Mouse (Mus musculus): ENCODE measurements around the gene G0s2. TPM values are rescaled to one million over a fixed set of nuclear protein-coding genes. Genes with fewer than 3 reads are reported as not detected.

G0s2 gene
- polyA plus RNA-seq, 1 experiment from 2014 or later, result 6.9 TPM

- Histone ChIP-seq H3K27me3 (ENCODE audit: control insufficient read depth, insufficient read depth, low read depth, low read length) (no peaks in the 10 kb centered on the region), H3K4me3 (ENCODE audit: low read depth, low read length) (no peak overlapping the region), H3K9me3 (replicated peaks; ENCODE audit: control insufficient read depth, low read length, poor library complexity, severe bottlenecking) (no peaks in the 10 kb centered on the region), H3K9ac (ENCODE audit: low read depth, low read length) (no peak overlapping the region), H3K4me2 (ENCODE audit: low read length) (no peak overlapping the region), H3K27ac (ENCODE audit: low read length) (no peak overlapping the region), H3K4me1 (ENCODE audit: control insufficient read depth, insufficient read depth, low read length) (no peaks in the 10 kb centered on the region), H3K36me3 (ENCODE audit: control insufficient read depth, insufficient read depth, low read length) (no peaks in the 10 kb centered on the region)
- WGBS, result 80% methylated on average over 4 of the region's 4 CpGs
- no peak for ATAC-seq
Measured at GRCm38 (mm10) chr1:193279492-193279891, 6.5 kb upstream of the G0s2 start.

- H3K4me3 ChIP-seq (ENCODE audit: low read depth, low read length), result no peak overlapping the region
- H3K9me3 ChIP-seq (replicated peaks; ENCODE audit: control insufficient read depth, low read length, poor library complexity, severe bottlenecking), result no peaks in the 10 kb centered on the region
- no peaks in the 10 kb centered on the region for H3K4me1 ChIP-seq (ENCODE audit: control insufficient read depth, insufficient read depth, low read length)
- WGBS, result 47% methylated on average over 6 of the region's 6 CpGs
- H3K27me3 ChIP-seq (ENCODE audit: control insufficient read depth, insufficient read depth, low read depth, low read length), result no peaks in the 10 kb centered on the region
- no peak overlapping the region for H3K4me2 ChIP-seq (ENCODE audit: low read length)
- H3K9ac ChIP-seq (ENCODE audit: low read depth, low read length), result no peak overlapping the region
- no peak overlapping the region for H3K27ac ChIP-seq (ENCODE audit: low read length)
- no peaks in the 10 kb centered on the region for H3K36me3 ChIP-seq (ENCODE audit: control insufficient read depth, insufficient read depth, low read length)
- no peak for ATAC-seq
Measured at GRCm38 (mm10) chr1:193278414-193279045, 5.5 kb upstream of the G0s2 start.

- H3K27me3 ChIP-seq (ENCODE audit: control insufficient read depth, insufficient read depth, low read depth, low read length), result no peaks in the 10 kb centered on the region
- H3K4me1 ChIP-seq (ENCODE audit: control insufficient read depth, insufficient read depth, low read length), result peaks cover 8% of the 10 kb centered on the region
- WGBS, result 90% methylated on average over 8 of the region's 8 CpGs
- no peak overlapping the region for H3K9ac ChIP-seq (ENCODE audit: low read depth, low read length)
- H3K9me3 ChIP-seq (replicated peaks; ENCODE audit: control insufficient read depth, low read length, poor library complexity, severe bottlenecking), result no peaks in the 10 kb centered on the region
- no peak overlapping the region for H3K4me2 ChIP-seq (ENCODE audit: low read length)
- H3K4me3 ChIP-seq (ENCODE audit: low read depth, low read length), result no peak overlapping the region
- no peak for ATAC-seq
- H3K36me3 ChIP-seq (ENCODE audit: control insufficient read depth, insufficient read depth, low read length), result no peaks in the 10 kb centered on the region
- H3K27ac ChIP-seq (ENCODE audit: low read length), result no peak overlapping the region
Measured at GRCm38 (mm10) chr1:193274407-193275071, 1.5 kb upstream of the G0s2 start.

- H3K27me3 ChIP-seq (ENCODE audit: control insufficient read depth, insufficient read depth, low read depth, low read length), result no peaks in the 10 kb centered on the region
- no peaks in the 10 kb centered on the region for H3K36me3 ChIP-seq (ENCODE audit: control insufficient read depth, insufficient read depth, low read length)
- 11% methylated on average over 23 of the region's 24 CpGs for WGBS
Measured at GRCm38 (mm10) chr1:193272137-193272915, 691 bp downstream of the G0s2 start.

GRCm38 (mm10) chr1:193270965-193271763 lies 1.9 kb downstream of the G0s2 start:
- ATAC-seq, result no peak
- Histone ChIP-seq H3K36me3 (ENCODE audit: control insufficient read depth, insufficient read depth, low read length) (no peaks in the 10 kb centered on the region), H3K27me3 (ENCODE audit: control insufficient read depth, insufficient read depth, low read depth, low read length) (no peaks in the 10 kb centered on the region), H3K9ac (ENCODE audit: low read depth, low read length) (no peak overlapping the region), H3K4me2 (ENCODE audit: low read length) (no peak overlapping the region), H3K27ac (ENCODE audit: low read length) (no peak overlapping the region), H3K9me3 (replicated peaks; ENCODE audit: control insufficient read depth, low read length, poor library complexity, severe bottlenecking) (no peaks in the 10 kb centered on the region), H3K4me3 (ENCODE audit: low read depth, low read length) (no peak overlapping the region), H3K4me1 (ENCODE audit: control insufficient read depth, insufficient read depth, low read length) (peaks cover 8% of the 10 kb centered on the region)
- 76% methylated on average over 6 of the region's 6 CpGs for WGBS

More at GRCm38 (mm10) chr1:193272137-193272915, 691 bp downstream of the G0s2 start:
- Histone ChIP-seq H3K9me3 (replicated peaks; ENCODE audit: control insufficient read depth, low read length, poor library complexity, severe bottlenecking) (no peaks in the 10 kb centered on the region), H3K4me3 (ENCODE audit: low read depth, low read length) (peak overlapping the region; percentile 29), H3K9ac (ENCODE audit: low read depth, low read length) (peak overlapping the region; percentile 45), H3K4me1 (ENCODE audit: control insufficient read depth, insufficient read depth, low read length) (peaks cover 8% of the 10 kb centered on the region), H3K4me2 (ENCODE audit: low read length) (peak overlapping the region; percentile 56), H3K27ac (ENCODE audit: low read length) (peak overlapping the region; percentile 51)
- peak; percentile 77 for ATAC-seq

- no peak for ATAC-seq
- H3K36me3 ChIP-seq (ENCODE audit: control insufficient read depth, insufficient read depth, low read length), result no peaks in the 10 kb centered on the region
- no peaks in the 10 kb centered on the region for H3K4me1 ChIP-seq (ENCODE audit: control insufficient read depth, insufficient read depth, low read length)
- no peak overlapping the region for H3K9ac ChIP-seq (ENCODE audit: low read depth, low read length)
- H3K27me3 ChIP-seq (ENCODE audit: control insufficient read depth, insufficient read depth, low read depth, low read length), result no peaks in the 10 kb centered on the region
- H3K27ac ChIP-seq (ENCODE audit: low read length), result no peak overlapping the region
- H3K9me3 ChIP-seq (replicated peaks; ENCODE audit: control insufficient read depth, low read length, poor library complexity, severe bottlenecking), result no peaks in the 10 kb centered on the region
- H3K4me2 ChIP-seq (ENCODE audit: low read length), result no peak overlapping the region
- H3K4me3 ChIP-seq (ENCODE audit: low read depth, low read length), result no peak overlapping the region
Measured at GRCm38 (mm10) chr1:193265734-193266133, 7.3 kb downstream of the G0s2 start.

GRCm38 (mm10) chr1:193263955-193264598 lies 8.9 kb downstream of the G0s2 start, which contains the start of gene Hsd11b1:
Gene Hsd11b1, minus strand, starts transcription at chr1:193264075.
- Histone ChIP-seq H3K4me1 (ENCODE audit: control insufficient read depth, insufficient read depth, low read length) (no peaks in the 10 kb centered on the region), H3K27me3 (ENCODE audit: control insufficient read depth, insufficient read depth, low read depth, low read length) (no peaks in the 10 kb centered on the region), H3K9me3 (replicated peaks; ENCODE audit: control insufficient read depth, low read length, poor library complexity, severe bottlenecking) (no peaks in the 10 kb centered on the region), H3K4me3 (ENCODE audit: low read depth, low read length) (no peak within 1 kb of the TSS), H3K27ac (ENCODE audit: low read length) (no peak within 1 kb of the TSS), H3K36me3 (ENCODE audit: control insufficient read depth, insufficient read depth, low read length) (no peaks in the 10 kb centered on the region), H3K9ac (ENCODE audit: low read depth, low read length) (no peak within 1 kb of the TSS), H3K4me2 (ENCODE audit: low read length) (no peak within 1 kb of the TSS)
- no peak for ATAC-seq
- WGBS, result 64% methylated on average over 5 of the region's 5 CpGs

- no peak for ATAC-seq
- H3K4me3 ChIP-seq (ENCODE audit: low read depth, low read length), result no peak overlapping the region
- H3K27ac ChIP-seq (ENCODE audit: low read length), result no peak overlapping the region
- H3K9ac ChIP-seq (ENCODE audit: low read depth, low read length), result no peak overlapping the region
- no peaks in the 10 kb centered on the region for H3K9me3 ChIP-seq (replicated peaks; ENCODE audit: control insufficient read depth, low read length, poor library complexity, severe bottlenecking)
- 83% methylated on average over 8 of the region's 8 CpGs for WGBS
- no peaks in the 10 kb centered on the region for H3K4me1 ChIP-seq (ENCODE audit: control insufficient read depth, insufficient read depth, low read length)
- H3K4me2 ChIP-seq (ENCODE audit: low read length), result no peak overlapping the region
- H3K36me3 ChIP-seq (ENCODE audit: control insufficient read depth, insufficient read depth, low read length), result no peaks in the 10 kb centered on the region
- no peaks in the 10 kb centered on the region for H3K27me3 ChIP-seq (ENCODE audit: control insufficient read depth, insufficient read depth, low read depth, low read length)
Measured at GRCm38 (mm10) chr1:193263026-193263907, 9.8 kb downstream of the G0s2 start.
